In the genomic region with DNA sequence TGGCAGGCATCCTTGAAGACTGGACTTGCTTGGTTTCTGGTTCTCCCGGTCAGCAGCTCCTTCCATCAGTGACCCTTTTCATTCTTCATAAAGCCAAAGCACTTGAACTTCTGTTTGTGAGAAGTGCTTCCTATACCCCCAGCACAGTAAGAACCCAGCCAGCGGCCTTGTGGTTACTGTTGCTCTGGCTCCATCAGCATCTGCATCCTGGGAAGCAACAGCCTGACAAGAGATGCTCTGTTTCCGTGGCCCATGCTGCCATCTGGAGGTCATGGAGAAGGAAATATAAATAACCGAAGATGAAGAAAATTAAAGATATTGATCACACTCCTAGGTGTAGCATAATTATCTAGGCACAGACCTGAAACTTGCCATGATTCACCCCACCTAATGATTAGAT, we compare ENCODE assay signal across 8 mouse cellular contexts.
DNase-seq lines count a peak whose midpoint lies in the region; ATAC-seq and TF ChIP-seq lines count a peak whose summit lies in the region.

No protein-coding gene starts in this region.

- no peaks in the 10 kb centered on the region for H3K9me3 ChIP-seq in heart, embryonic 11.5 days (replicated peaks; ENCODE audit: control insufficient read depth, low read length)
- no peaks in the 10 kb centered on the region for H3K9me3 ChIP-seq in forebrain, embryonic 10.5 days
- no peaks in the 10 kb centered on the region for H3K9me3 ChIP-seq in hindbrain, embryonic 11.5 days (ENCODE audit: control insufficient read depth, low read length)
- H3K9me3 ChIP-seq in midbrain, embryonic 14.5 days (ENCODE audit: control insufficient read depth, low read length): no peaks in the 10 kb centered on the region

- H3K4me2 ChIP-seq in heart, embryonic 11.5 days: no peak overlapping the region
- H3K4me2 ChIP-seq in hindbrain, embryonic 11.5 days (replicated peaks; ENCODE audit: low read depth, low read length): no peak overlapping the region
- no peak overlapping the region for H3K4me2 ChIP-seq in midbrain, embryonic 14.5 days (ENCODE audit: low read length)

- no peaks in the 10 kb centered on the region for H3K27me3 ChIP-seq in heart, adult 2 months (ENCODE audit: control insufficient read depth, insufficient read depth, low read length)
- no peaks in the 10 kb centered on the region; the same call in 1 of the 2 replicates for H3K27me3 ChIP-seq in heart, embryonic 11.5 days (ENCODE audit: control insufficient read depth, insufficient read depth, low read length)
- H3K27me3 ChIP-seq in forebrain, embryonic 10.5 days (ENCODE audit: poor library complexity, severe bottlenecking): peaks cover 15% of the 10 kb centered on the region; the same call in 1 of the 2 replicates
- no peaks in the 10 kb centered on the region for H3K27me3 ChIP-seq in hindbrain, embryonic 11.5 days (ENCODE audit: control insufficient read depth, insufficient read depth, low read length)
- no peaks in the 10 kb centered on the region for H3K27me3 ChIP-seq in midbrain, embryonic 14.5 days (ENCODE audit: control insufficient read depth, insufficient read depth, low read length)

- WGBS in heart, adult 2 months: 35% methylated on average over 4 of the region's 4 CpGs
- WGBS in heart, embryonic 11.5 days (ENCODE audit: insufficient replicate concordance): 40% methylated on average over 4 of the region's 4 CpGs
- 47% methylated on average over 4 of the region's 4 CpGs for WGBS in forebrain, embryonic 10.5 days
- WGBS in hindbrain, embryonic 11.5 days: 45% methylated on average over 4 of the region's 4 CpGs
- WGBS in midbrain, embryonic 14.5 days: 42% methylated on average over 4 of the region's 4 CpGs

- no peak overlapping the region for H3K27ac ChIP-seq in heart, adult 2 months
- no peak overlapping the region for H3K27ac ChIP-seq in heart, embryonic 11.5 days (ENCODE audit: low read depth, low read length)
- H3K27ac ChIP-seq in forebrain, embryonic 10.5 days: no peak overlapping the region
- H3K27ac ChIP-seq in hindbrain, embryonic 11.5 days (ENCODE audit: low read depth, low read length): no peak overlapping the region
- no peak overlapping the region for H3K27ac ChIP-seq in midbrain, embryonic 14.5 days (replicated peaks; ENCODE audit: low read depth, low read length)

- intact Hi-C loops in heart, adult 2 months (cut with DNase I): loop anchor here (1.0 to 10.0 kb wide), 8 partner anchors 55 to 502 kb away; no protein-coding TSS in a partner anchor
- intact Hi-C loops in left cerebral cortex, postnatal 10 days (cut with DNase I): loop anchor here (2.0 to 10.0 kb wide), 4 partner anchors 202 to 502 kb away; no protein-coding TSS in a partner anchor

- no peaks in the 10 kb centered on the region for H3K36me3 ChIP-seq in heart, adult 2 months (ENCODE audit: control insufficient read depth, insufficient read depth, low read length)
- no peaks in the 10 kb centered on the region for H3K36me3 ChIP-seq in heart, embryonic 11.5 days (ENCODE audit: control insufficient read depth, insufficient read depth, low read length)
- no peaks in the 10 kb centered on the region for H3K36me3 ChIP-seq in forebrain, embryonic 10.5 days (replicated peaks)
- no peaks in the 10 kb centered on the region for H3K36me3 ChIP-seq in hindbrain, embryonic 11.5 days (ENCODE audit: control insufficient read depth, insufficient read depth, low read length)
- no peaks in the 10 kb centered on the region for H3K36me3 ChIP-seq in midbrain, embryonic 14.5 days (ENCODE audit: control insufficient read depth, insufficient read depth, low read length)

- H3K79me2 ChIP-seq in heart, adult 2 months (replicated peaks; ENCODE audit: control insufficient read depth, insufficient read depth, low read length): no peaks in the 10 kb centered on the region; the same call in 1 of the 2 replicates

- H3K4me3 ChIP-seq in heart, adult 2 months: no peak overlapping the region
- no peak overlapping the region for H3K4me3 ChIP-seq in heart, embryonic 11.5 days (ENCODE audit: low read depth, low read length)
- H3K4me3 ChIP-seq in forebrain, embryonic 10.5 days: no peak overlapping the region
- H3K4me3 ChIP-seq in hindbrain, embryonic 11.5 days (ENCODE audit: low read depth, low read length): no peak overlapping the region
- no peak overlapping the region for H3K4me3 ChIP-seq in midbrain, embryonic 14.5 days (replicated peaks; ENCODE audit: low read depth, low read length)

- peak; percentile 43 to 63 for DNase-seq in heart, adult 2 months
- DNase-seq in adipocyte (ENCODE audit: low spot score): peak; percentile 87
- peak; percentile 32 for DNase-seq in forebrain, embryonic 10.5 days (ENCODE audit: extremely low spot score, low spot score)
- DNase-seq in hindbrain, embryonic 11.5 days (ENCODE audit: low spot score): peak; percentile 61
- DNase-seq in left cerebral cortex, postnatal 10 days (ENCODE audit: extremely low spot score in 1 of 2, low spot score in 2 of 2): peak; percentile 65 to 72
- peak; percentile 90 for DNase-seq in midbrain, embryonic 14.5 days
- DNase-seq in testis, postnatal 10 days (ENCODE audit: low spot score): peak; percentile 75

- no peak for ATAC-seq in heart, embryonic 11.5 days (replicated peaks; ENCODE audit: insufficient number of reproducible peaks, low FRiP score, low TSS enrichment)
- ATAC-seq in hindbrain, embryonic 11.5 days (ENCODE audit: low FRiP score): no peak
- peak; percentile 61; the same call in 1 of the 2 replicates for ATAC-seq in midbrain, embryonic 14.5 days (ENCODE audit: low FRiP score, low TSS enrichment)

- TF ChIP-seq POLR2A in heart, adult 2 months (IDR thresholded peaks at IDR 0.05; ENCODE audit: insufficient read depth, low read depth, low read length): no peak

- TF ChIP-seq EP300 in heart, adult 2 months (IDR thresholded peaks at IDR 0.05; ENCODE audit: insufficient read depth, low read depth, low read length): peak; percentile 58; the same call in 1 of the 2 replicates

- no peak overlapping the region for H3K9ac ChIP-seq in heart, adult 2 months (ENCODE audit: low read depth, low read length)
- no peak overlapping the region for H3K9ac ChIP-seq in heart, embryonic 11.5 days (ENCODE audit: low read depth, low read length)
- no peak overlapping the region for H3K9ac ChIP-seq in hindbrain, embryonic 11.5 days (ENCODE audit: low read depth, low read length)
- no peak overlapping the region for H3K9ac ChIP-seq in midbrain, embryonic 14.5 days (replicated peaks; ENCODE audit: low read length)

- TF ChIP-seq CTCF in heart, adult 2 months (IDR thresholded peaks at IDR 0.05): peak; percentile 70

- no peaks in the 10 kb centered on the region for H3K4me1 ChIP-seq in heart, adult 2 months (ENCODE audit: control insufficient read depth, insufficient read depth, low read length)
- H3K4me1 ChIP-seq in heart, embryonic 11.5 days (ENCODE audit: control insufficient read depth, insufficient read depth, low read length): no peaks in the 10 kb centered on the region
- peaks cover 7% of the 10 kb centered on the region for H3K4me1 ChIP-seq in forebrain, embryonic 10.5 days
- no peaks in the 10 kb centered on the region for H3K4me1 ChIP-seq in hindbrain, embryonic 11.5 days (replicated peaks; ENCODE audit: control insufficient read depth, insufficient read depth, low read length)
- H3K4me1 ChIP-seq in midbrain, embryonic 14.5 days (ENCODE audit: control insufficient read depth, insufficient read depth, low read length): no peaks in the 10 kb centered on the region

Comparison
In these comparisons a context has a peak if more than half of its experiments do, and no peak if none do; other contexts are left out.
1. DNase-seq: peak in every context shown above with its lines; median percentile 90 in midbrain, embryonic 14.5 days; 87 in adipocyte; 75 in testis, postnatal 10 days; 68 in left cerebral cortex, postnatal 10 days; 61 in hindbrain, embryonic 11.5 days; 53 in heart, adult 2 months; 32 in forebrain, embryonic 10.5 days.